Mouse (Mus musculus) heart, embryonic 16.5 days (tissue): ENCODE measurements around the gene Lgr4. TPM values are rescaled to one million over a fixed set of nuclear protein-coding genes. Genes with fewer than 3 reads are reported as not detected.

Experiments used
- ATAC-seq: fragments of 200-750 bp; cut with Nextera tagmentation; replicated peaks from 2 replicates; pipeline ENCODE4 v1.8.0; 2017; ENCODE audit warnings: moderate number of reproducible peaks; ENCODE audit not compliant: insufficient read depth, low FRiP score; ENCODE audit errors: extremely low read depth
- H3K27ac ChIP-seq: fragments of 300-500 bp; sonication (generic); 2 replicates; pipeline ENCODE4 v1.5.1; 2014; ENCODE audit warnings: mild to moderate bottlenecking, low read length, control low read depth, moderate library complexity
- H3K27me3 ChIP-seq: fragments of 300-500 bp; sonication (generic); 2 replicates; pipeline ENCODE4 v1.6.1; 2014; ENCODE audit warnings: low read length, mixed read lengths; ENCODE audit not compliant: control insufficient read depth, insufficient read depth
- H3K36me3 ChIP-seq: fragments of 300-500 bp; sonication (generic); 2 replicates; pipeline ENCODE4 v1.6.1; 2014; ENCODE audit not compliant: control insufficient read depth, insufficient read depth
- H3K4me1 ChIP-seq: fragments of 300-500 bp; sonication (generic); 2 replicates; pipeline ENCODE4 v1.6.1; 2014; ENCODE audit warnings: low read length, mixed read lengths; ENCODE audit not compliant: control insufficient read depth, insufficient read depth
- H3K4me2 ChIP-seq: fragments of 300-500 bp; sonication (generic); 2 replicates; pipeline ENCODE4 v1.6.1; 2014; ENCODE audit warnings: low read depth, mild to moderate bottlenecking, control low read depth, low read length
- H3K4me3 ChIP-seq: fragments of 300-500 bp; sonication (generic); 2 replicates; pipeline ENCODE4 v1.5.1; 2014; ENCODE audit warnings: mild to moderate bottlenecking, control low read depth, low read length
- H3K9ac ChIP-seq: fragments of 300-500 bp; sonication (generic); 2 replicates; pipeline ENCODE4 v1.6.1; 2014; ENCODE audit warnings: low read length, control low read depth
- H3K9me3 ChIP-seq: fragments of 300-500 bp; sonication (generic); replicated peaks from 2 replicates; pipeline ENCODE4 v1.6.1; 2016; ENCODE audit warnings: low read length; ENCODE audit not compliant: control insufficient read depth
- WGBS: fragments of 180-500 bp; shearing (Covaris S2); extraction: QIAGEN DNeasy Blood & Tissue Kit; methylation state at CpG from one replicate; pipeline ENCODE4 v1.1.7; 2014; 5-methylcytosine and 5-hydroxymethylcytosine counted together
- polyA plus RNA-seq: library from polyadenylated mRNA; unstranded; fragments of >200 nt; fragmentation: Nextera tagmentation; extraction: Ambion mirVana; gene quantifications from 2 replicates; pipeline ENCODE4 v1.2.1, GENCODE M21; 2015

Gene Lgr4
- polyA plus RNA-seq, 1 experiment from 2014 or later = 11.8 TPM

- WGBS = 78% methylated on average over 7 of the region's 7 CpGs
- Histone ChIP-seq H3K27ac (no peak overlapping the region), H3K9me3 (no peaks in the 10 kb centered on the region), H3K4me1 (peaks cover 35% of the 10 kb centered on the region), H3K27me3 (no peaks in the 10 kb centered on the region), H3K4me3 (no peak overlapping the region), H3K4me2 (no peak overlapping the region), H3K9ac (no peak overlapping the region), H3K36me3 (peaks cover 5% of the 10 kb centered on the region; the same call in 1 of the 2 replicates)
- ATAC-seq = no peak
Measured at GRCm38 (mm10) chr2:109972922-109973321, 55.5 kb downstream of the Lgr4 start.

DNA sequence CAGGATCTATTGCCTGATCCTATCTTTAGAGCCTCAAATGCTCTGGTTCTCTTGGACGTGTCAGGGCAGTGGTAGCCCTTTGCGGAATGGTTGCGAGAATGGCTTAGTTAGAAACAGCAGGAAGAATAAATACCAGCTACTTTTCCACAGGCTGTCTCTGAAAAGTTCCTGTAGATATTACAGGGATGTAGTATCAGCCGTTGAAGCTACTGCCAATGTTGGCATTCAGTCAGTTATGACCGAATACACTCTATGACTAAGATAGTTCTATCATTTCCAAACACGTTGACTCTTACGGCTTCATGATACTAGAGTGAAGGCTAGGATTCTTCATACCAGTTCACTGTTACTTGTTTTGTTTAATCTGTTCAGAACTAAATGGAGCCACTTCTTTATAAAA lies 57.4 kb downstream of the Lgr4 start:
- no peak for ATAC-seq
- Histone ChIP-seq H3K4me3 (no peak overlapping the region), H3K27me3 (no peaks in the 10 kb centered on the region), H3K36me3 (peaks cover 5% of the 10 kb centered on the region; the same call in 1 of the 2 replicates), H3K4me2 (no peak overlapping the region), H3K9me3 (no peaks in the 10 kb centered on the region), H3K9ac (no peak overlapping the region), H3K4me1 (peaks cover 27% of the 10 kb centered on the region), H3K27ac (no peak overlapping the region)
- 60% methylated on average over 7 of the region's 7 CpGs for WGBS

DNA sequence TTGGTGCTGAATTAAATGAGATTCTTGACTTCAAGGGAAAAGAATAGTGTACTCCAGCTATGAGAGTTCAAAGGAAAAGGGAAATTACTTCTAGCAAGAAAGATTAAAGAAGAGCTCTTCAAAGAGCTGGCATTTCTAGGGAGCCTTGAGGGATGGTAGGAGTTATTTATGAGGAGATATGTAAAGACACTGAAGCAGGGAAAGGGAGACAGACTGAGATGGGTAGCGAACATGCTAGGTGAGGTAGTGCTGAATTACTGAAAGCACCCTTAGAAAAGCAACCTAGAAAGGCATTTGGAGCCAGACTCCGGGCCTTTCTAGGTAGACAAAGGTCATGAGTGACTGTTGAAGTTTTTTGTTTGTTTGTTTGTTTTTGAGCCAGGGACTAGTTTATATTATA lies 58.7 kb downstream of the Lgr4 start:
- WGBS = 94% methylated on average over 2 of the region's 2 CpGs
- H3K36me3 ChIP-seq = peaks cover 5% of the 10 kb centered on the region; the same call in 1 of the 2 replicates
- no peak for ATAC-seq
- H3K27ac ChIP-seq = no peak overlapping the region
- H3K27me3 ChIP-seq = no peaks in the 10 kb centered on the region
- no peak overlapping the region for H3K9ac ChIP-seq
- H3K4me2 ChIP-seq = no peak overlapping the region
- H3K9me3 ChIP-seq = no peaks in the 10 kb centered on the region
- H3K4me1 ChIP-seq = peaks cover 23% of the 10 kb centered on the region
- no peak overlapping the region for H3K4me3 ChIP-seq

- Histone ChIP-seq H3K27me3 (no peaks in the 10 kb centered on the region), H3K9me3 (no peaks in the 10 kb centered on the region), H3K27ac (no peak overlapping the region), H3K9ac (no peak overlapping the region), H3K36me3 (peaks cover 5% of the 10 kb centered on the region; the same call in 1 of the 2 replicates), H3K4me3 (no peak overlapping the region), H3K4me1 (peaks cover 20% of the 10 kb centered on the region), H3K4me2 (no peak overlapping the region)
- WGBS = 90% methylated on average over 6 of the region's 6 CpGs
- ATAC-seq = no peak
Measured at GRCm38 (mm10) chr2:109977322-109977721, 59.9 kb downstream of the Lgr4 start.

- Histone ChIP-seq H3K36me3 (peaks cover 5% of the 10 kb centered on the region; the same call in 1 of the 2 replicates), H3K27me3 (no peaks in the 10 kb centered on the region), H3K4me3 (no peak overlapping the region), H3K4me1 (peaks cover 21% of the 10 kb centered on the region), H3K4me2 (no peak overlapping the region), H3K27ac (peak overlapping the region; percentile 79), H3K9me3 (no peaks in the 10 kb centered on the region), H3K9ac (no peak overlapping the region)
- ATAC-seq = peak; percentile 83; the same call in 1 of the 2 replicates
Measured at GRCm38 (mm10) chr2:109979209-109979608, 61.8 kb downstream of the Lgr4 start.

- no peaks in the 10 kb centered on the region for H3K27me3 ChIP-seq
- H3K9ac ChIP-seq = no peak overlapping the region
- H3K9me3 ChIP-seq = no peaks in the 10 kb centered on the region
- WGBS = 79% methylated on average over 6 of the region's 6 CpGs
- no peak overlapping the region for H3K4me2 ChIP-seq
- no peak for ATAC-seq
- peaks cover 51% of the 10 kb centered on the region for H3K4me1 ChIP-seq
- H3K4me3 ChIP-seq = no peak overlapping the region
- H3K27ac ChIP-seq = no peak overlapping the region
- H3K36me3 ChIP-seq = no peaks in the 10 kb centered on the region
Measured at GRCm38 (mm10) chr2:109983435-109983834, 66.0 kb downstream of the Lgr4 start.

DNA sequence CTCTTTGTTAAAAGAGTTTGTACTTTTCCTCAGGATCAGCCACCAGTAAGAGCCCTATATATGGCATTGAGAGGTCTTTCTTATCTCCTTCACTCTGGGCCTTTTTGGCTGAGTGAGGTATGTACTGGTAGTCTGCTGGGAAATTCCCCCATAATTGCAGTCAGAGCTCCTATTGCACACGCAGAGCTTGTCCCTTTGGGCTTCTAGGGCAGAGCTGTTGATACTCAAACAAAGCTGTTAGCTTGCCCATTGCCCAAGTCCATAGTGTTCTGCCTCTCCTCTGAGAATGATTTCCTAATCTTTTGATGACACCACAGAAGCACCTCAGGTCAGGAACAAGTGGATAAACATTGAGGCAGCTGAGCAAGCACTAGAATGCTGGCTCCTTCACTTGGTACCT lies 67.5 kb downstream of the Lgr4 start:
- Histone ChIP-seq H3K9ac (no peak overlapping the region), H3K4me1 (peaks cover 55% of the 10 kb centered on the region), H3K4me2 (no peak overlapping the region), H3K9me3 (no peaks in the 10 kb centered on the region), H3K27ac (peak overlapping the region; percentile 59; the same call in 1 of the 2 replicates), H3K27me3 (no peaks in the 10 kb centered on the region), H3K36me3 (no peaks in the 10 kb centered on the region), H3K4me3 (no peak overlapping the region)
- 26% methylated on average over 1 of the region's 1 CpGs for WGBS
- ATAC-seq = peak; percentile 43; the same call in 1 of the 2 replicates

GRCm38 (mm10) chr2:109985560-109985959 lies 68.1 kb downstream of the Lgr4 start:
- Histone ChIP-seq H3K27me3 (no peaks in the 10 kb centered on the region), H3K4me1 (peaks cover 49% of the 10 kb centered on the region), H3K27ac (peak overlapping the region; percentile 42), H3K4me2 (no peak overlapping the region), H3K4me3 (no peak overlapping the region), H3K9ac (no peak overlapping the region), H3K36me3 (no peaks in the 10 kb centered on the region), H3K9me3 (no peaks in the 10 kb centered on the region)
- WGBS = 41% methylated on average over 9 of the region's 9 CpGs
- no peak for ATAC-seq

- H3K4me2 ChIP-seq = no peak overlapping the region
- no peak for ATAC-seq
- H3K27me3 ChIP-seq = no peaks in the 10 kb centered on the region
- no peaks in the 10 kb centered on the region for H3K9me3 ChIP-seq
- 0 out of 2 replicates have a peak overlapping the region, but pooled peaks have one; percentile 11 for H3K27ac ChIP-seq
- H3K9ac ChIP-seq = no peak overlapping the region
- WGBS = 70% methylated on average over 11 of the region's 11 CpGs
- H3K36me3 ChIP-seq = no peaks in the 10 kb centered on the region
- peaks cover 49% of the 10 kb centered on the region for H3K4me1 ChIP-seq
- H3K4me3 ChIP-seq = no peak overlapping the region
Measured at GRCm38 (mm10) chr2:109986036-109986785, 68.8 kb downstream of the Lgr4 start.
